Mouse (Mus musculus) inflammation-experienced regulatory T-cells, adult 6 months (primary cell): ENCODE data around the gene Paqr7. TPM values are rescaled to one million over a fixed set of nuclear protein-coding genes. Genes with fewer than 3 reads are reported as not detected.
"Not testable (repeated sequence)": the region's sequence is repeated elsewhere in the genome, so short reads cannot be mapped to it uniquely, and the experiment has no call there.

ENCODE experiments used
- ATAC-seq: one replicate; pipeline ENCODE4 v1.8.0; 2017
- polyA plus RNA-seq, 3 experiments: library from polyadenylated mRNA; unstranded; fragments of 100-300 nt; shearing (Covaris generic); gene quantifications; one replicate each; pipeline ENCODE4 v1.2.1; 2017

Paqr7 gene
- polyA plus RNA-seq, 3 experiments from 2014 or later, result 22.5 to 35.0 (median 31.7) TPM

DNA sequence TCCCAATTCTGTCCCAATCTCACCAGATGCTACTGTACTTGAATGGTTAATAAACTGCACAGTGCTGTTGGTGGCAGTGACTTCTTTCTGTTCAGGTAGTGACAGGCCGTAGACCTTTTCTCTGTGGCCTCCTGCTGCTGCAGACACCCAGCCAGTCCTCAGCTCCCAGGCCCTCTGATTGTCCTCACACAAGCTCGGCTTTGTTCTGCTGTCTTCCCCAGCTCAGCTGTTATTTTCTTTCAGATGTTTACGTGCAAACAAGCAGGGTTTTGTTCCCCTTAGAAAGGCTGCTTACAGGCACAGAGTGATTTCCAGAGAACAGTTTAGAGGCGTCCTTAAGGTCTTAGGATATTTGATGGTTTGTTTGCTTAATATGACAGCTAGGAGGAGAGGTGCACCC is 22.7 kb upstream of the Paqr7 start:
- ATAC-seq, result no peak

GRCm38 (mm10) chr4:134474240-134474639 is 22.3 kb upstream of the Paqr7 start:
- ATAC-seq, result no peak

GRCm38 (mm10) chr4:134476899-134477298 is 19.6 kb upstream of the Paqr7 start:
- no peak for ATAC-seq

DNA sequence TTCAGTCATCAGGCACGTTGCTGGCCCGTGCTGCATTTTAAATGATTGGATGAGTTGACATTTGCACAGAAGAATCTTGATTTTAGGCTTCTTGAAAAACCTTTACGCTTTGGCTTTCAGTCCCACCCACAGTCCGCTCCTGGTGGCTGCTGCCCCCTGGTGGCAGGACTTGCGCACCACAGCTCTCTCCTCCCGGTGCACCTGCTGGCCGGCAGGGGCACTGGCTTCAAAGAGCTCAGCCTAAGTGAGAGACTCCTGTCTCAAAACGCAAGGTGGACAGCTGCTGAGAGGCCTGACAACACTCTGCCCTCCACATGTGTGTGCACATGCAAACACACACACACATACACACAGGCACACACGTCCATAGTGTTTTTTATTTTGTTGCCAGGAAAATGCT is 18.5 kb upstream of the Paqr7 start:
- peak; percentile 96 for ATAC-seq

DNA sequence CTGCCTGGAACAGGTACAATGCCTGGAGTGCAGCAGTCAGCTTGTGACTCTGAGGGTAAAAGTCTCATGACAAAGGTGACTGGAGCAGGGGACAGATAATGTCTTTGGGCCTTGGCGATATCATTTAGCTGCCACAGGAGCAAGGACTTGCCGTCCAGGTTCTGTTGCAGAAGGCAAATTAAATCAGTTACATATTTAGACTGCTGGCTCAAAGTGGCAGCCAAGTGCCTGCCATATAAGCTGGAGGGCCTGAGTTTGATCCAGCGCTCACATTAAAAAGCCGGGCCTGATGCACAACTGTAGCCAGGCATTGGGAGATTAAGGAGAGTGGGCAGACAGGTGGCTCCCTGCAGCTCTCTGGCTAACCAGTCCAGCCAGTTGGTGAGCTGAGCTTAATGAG is 16.7 kb upstream of the Paqr7 start:
- ATAC-seq, result no peak

DNA sequence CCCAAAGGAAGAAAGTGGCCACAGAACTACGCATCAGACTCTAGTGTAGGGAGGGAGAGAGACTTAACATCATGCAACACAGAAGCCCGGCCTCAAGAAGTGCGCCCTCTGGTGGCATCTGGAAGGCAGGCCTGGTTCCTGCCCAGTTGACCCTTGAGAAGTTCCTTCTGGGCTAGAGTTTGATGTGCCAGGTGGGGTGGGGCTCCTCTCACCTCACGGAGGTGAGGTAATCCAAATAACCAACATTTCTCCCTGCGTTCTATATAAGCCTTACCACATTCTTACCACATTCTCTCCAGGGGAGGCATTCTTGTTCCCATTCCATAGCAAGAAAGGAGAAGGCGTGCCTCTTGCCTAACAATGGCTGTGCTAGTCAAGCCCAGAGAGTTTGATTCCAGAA is 15.6 kb upstream of the Paqr7 start:
- ATAC-seq, result peak; percentile 50

DNA sequence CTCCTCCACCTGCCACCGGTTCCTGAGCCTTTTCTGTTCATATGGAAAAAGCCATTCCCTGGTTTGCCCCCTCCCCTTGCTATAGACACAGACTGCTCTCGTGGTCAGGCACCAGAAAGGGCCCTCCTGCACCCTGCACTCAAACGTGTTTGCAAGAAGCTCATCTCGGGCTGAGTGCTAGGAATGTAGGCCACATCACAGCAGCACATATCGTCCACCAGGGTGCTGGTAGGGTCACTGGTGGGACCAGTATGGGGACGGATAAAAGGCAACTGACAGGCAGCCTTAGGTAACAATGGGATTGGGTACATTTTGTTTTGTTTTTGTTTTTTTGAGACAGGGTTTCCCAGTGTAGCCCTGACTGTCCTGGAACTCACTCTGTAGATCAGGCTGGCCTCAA is 15.2 kb upstream of the Paqr7 start:
- ATAC-seq, result no peak

- no peak for ATAC-seq
Observed at GRCm38 (mm10) chr4:134482442-134482841, 14.1 kb upstream of the Paqr7 start.

- ATAC-seq, result no peak
Observed at GRCm38 (mm10) chr4:134483078-134483688, 13.3 kb upstream of the Paqr7 start.

- ATAC-seq, result no peak
Observed at GRCm38 (mm10) chr4:134483696-134484095, 12.8 kb upstream of the Paqr7 start.

DNA sequence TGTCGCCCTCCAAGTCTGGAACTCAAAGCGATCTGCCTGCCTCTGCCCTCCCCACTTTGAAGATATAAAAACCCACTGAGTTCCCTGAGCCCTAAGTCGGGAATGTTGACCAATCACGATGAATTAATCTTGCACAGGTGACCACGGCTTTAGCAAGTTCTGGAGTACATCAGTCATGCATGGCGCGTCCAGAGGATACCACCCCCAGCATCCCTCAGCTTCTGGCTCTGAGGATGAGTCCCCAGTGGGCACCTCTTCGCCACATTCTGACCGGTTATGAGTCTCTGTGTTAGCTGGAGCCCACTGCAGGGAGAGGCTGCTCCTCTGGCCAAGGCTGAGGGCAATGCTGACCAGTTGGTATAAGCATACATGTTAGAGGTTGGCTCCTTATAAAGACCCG is 12.3 kb upstream of the Paqr7 start:
- no peak for ATAC-seq

GRCm38 (mm10) chr4:134485151-134485900 is 11.2 kb upstream of the Paqr7 start:
- ATAC-seq, result no peak

- no peak for ATAC-seq
Observed at GRCm38 (mm10) chr4:134488211-134488610, 8.3 kb upstream of the Paqr7 start.

DNA sequence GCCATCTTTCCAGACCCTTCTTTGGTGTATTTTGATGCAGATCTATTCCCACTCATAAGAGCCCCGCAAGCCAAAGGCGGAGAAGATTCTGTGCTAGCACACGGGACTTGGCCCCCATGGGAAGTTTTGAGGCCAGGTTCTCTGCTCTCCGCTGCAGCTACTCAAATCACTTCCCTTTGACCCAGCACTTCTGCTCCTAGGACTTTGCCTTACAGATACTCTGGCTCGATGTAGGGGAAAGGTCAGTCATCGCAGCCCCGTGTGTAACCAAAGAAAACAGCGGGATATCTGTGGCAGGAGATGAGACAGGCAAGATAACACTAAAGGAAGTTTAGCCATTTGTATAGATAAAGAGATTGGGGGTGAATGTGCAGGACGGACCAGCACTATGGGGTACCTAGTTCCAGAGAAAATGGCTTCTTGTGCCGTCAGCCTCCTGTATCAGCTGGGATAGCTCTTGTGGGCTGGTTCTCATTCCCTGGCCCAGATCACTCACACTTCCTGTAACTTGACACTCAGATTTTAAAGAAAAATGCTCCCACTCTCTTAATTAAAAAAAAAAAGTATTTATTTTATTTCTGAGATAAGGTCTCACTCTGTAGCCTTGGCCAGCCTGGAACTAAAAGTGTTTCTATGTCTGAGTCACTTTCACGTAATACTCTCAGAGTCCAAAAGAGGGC is 6.4 kb upstream of the Paqr7 start:
- no peak for ATAC-seq

- no peak for ATAC-seq
Observed at GRCm38 (mm10) chr4:134491716-134492115, 4.8 kb upstream of the Paqr7 start.

DNA sequence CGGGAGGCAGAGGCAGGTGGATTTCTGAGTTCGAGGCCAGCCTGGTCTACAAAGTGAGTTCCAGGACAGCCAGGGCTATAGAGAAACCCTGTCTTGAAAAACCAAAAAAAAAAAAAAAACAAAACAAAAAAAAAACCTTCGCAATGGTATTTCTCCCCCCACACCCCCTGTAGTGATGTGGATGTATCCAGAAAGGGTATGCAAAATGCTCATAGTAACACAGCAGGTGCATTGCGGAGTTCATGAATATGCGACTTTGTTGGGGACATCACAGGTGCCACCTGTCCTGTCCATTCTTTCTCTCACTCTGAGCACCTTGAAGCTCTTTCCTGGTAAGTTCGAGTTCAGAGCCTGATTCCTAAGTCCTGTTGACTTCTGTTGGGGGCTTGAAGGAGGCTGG is 2.3 kb upstream of the Paqr7 start:
- ATAC-seq, result not testable (repeated sequence)

DNA sequence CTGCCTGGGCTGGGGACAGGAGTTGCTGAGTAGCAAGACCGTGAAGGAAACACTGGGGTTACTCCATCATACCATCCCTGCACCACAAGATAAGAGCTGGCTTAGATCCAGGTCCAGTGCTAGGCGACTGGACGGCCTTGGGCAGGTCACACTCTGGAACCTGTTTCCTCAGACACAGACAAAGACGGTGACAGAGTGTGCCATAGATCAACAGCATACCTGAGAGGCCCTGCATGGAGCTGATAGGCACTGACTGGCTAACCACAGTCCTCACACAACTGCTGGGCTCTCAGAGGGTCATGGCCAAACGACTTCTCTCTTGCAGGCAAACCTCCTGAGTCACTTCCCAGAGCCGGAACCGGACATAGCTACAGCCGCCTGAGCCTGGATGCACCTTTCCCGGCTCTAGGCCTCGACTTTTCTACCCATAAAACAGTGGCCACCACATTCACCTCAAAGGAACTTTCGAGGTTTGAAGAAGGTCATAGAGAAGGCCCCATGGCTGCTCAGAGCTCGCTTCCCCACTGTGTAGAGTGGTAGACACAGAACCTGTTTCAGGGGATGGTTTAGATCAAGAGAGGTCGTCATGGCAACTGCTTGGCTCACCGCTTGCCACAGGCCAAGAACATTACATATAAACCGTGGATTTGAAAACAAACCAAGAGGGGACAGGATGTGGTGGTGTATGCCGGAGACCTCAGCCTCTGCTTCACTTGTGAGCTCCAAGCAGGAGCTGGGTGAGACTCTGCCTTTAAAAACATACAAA is 1.5 kb upstream of the Paqr7 start:
- peak; percentile 96 for ATAC-seq

- ATAC-seq, result no peak
Observed at GRCm38 (mm10) chr4:134495546-134495923, 962 bp upstream of the Paqr7 start.

DNA sequence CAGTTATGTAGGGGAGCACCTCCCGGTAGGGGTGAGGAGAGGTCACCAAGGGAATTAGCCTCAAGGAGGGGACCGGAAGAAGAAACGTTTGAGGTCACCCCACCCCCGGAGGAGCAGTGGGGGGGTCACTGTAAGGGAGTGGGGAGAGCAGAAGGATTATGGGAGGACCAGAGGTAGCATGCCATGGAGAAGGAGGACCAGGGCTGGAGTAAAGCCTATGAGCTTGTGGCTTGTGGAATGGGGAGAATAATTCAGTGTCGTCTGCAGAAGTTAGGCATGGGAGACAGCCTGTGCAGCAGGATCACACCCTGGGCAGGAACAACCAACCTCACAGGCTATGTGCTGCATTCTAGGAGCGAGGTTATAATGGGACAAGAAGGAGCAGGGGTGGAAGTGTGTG is 726 bp downstream of the Paqr7 start:
- no peak for ATAC-seq

GRCm38 (mm10) chr4:134497986-134498731 is 1.7 kb downstream of the Paqr7 start:
- ATAC-seq, result no peak

DNA sequence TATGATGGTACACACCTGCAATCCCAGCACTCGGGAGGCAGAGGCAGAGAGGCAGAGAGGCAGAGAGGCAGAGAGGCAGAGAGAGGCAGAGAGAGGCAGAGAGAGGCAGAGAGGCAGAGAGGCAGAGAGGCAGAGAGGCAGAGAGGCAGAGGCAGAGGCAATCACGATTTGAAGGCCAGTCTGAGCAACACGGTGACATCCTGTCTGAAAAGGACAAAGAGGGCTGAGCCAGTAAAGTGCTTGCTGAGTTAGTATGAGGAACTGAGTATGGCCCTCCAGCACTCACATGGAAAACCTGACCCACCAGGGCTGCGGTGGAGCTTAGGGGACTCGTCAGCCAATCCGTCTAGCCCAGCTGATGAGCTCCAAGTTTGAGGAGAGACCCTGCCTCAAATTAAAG is 2.5 kb downstream of the Paqr7 start:
- not testable (repeated sequence) for ATAC-seq

DNA sequence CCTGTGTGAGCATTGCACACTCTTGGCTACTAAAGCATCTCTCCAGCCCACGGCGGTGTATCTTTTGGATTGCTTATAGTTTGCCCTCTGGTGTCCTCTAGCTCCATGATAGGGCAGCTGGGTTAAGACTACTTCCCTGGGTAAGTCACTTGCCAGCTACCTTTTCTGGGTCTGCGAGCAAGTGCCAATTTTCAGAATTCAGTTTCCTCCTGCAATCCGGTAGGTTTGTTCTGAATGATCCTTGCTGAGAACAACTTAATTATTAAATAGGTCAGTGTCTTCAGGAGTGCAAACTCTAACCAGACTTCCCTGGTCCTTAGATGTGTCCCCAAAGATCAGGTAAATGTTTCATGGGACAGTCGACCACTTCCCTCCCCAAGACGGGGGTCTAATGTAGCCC is 4.6 kb downstream of the Paqr7 start:
- ATAC-seq, result no peak
